Mouse (Mus musculus) neural tube, embryonic 13.5 days (tissue): ENCODE results near the gene Gtf2i. TPM values are rescaled to one million over a fixed set of nuclear protein-coding genes. Genes with fewer than 3 reads are reported as not detected.

Source experiments
- ATAC-seq: fragments of 200-750 bp; cut with Nextera tagmentation; 2 replicates; pipeline ENCODE4 v1.8.0; 2017; ENCODE audit warnings: low read depth, mild to moderate bottlenecking, moderate TSS enrichment, moderate library complexity
- H3K27ac ChIP-seq: fragments of 300-500 bp; sonication (generic); replicated peaks from 2 replicates; pipeline ENCODE4 v1.5.1; 2015; ENCODE audit warnings: moderate library complexity, mild to moderate bottlenecking, inconsistent platforms
- H3K27me3 ChIP-seq: fragments of 300-500 bp; sonication (generic); 2 replicates; pipeline ENCODE4 v1.6.1; 2015; ENCODE audit warnings: mild to moderate bottlenecking, inconsistent platforms
- H3K36me3 ChIP-seq: fragments of 300-500 bp; sonication (generic); 2 replicates; pipeline ENCODE4 v1.6.1; 2015; ENCODE audit warnings: mild to moderate bottlenecking, inconsistent platforms
- H3K4me1 ChIP-seq: fragments of 300-500 bp; sonication (generic); replicated peaks from 2 replicates; pipeline ENCODE4 v1.6.1; 2015; ENCODE audit warnings: inconsistent platforms
- H3K4me2 ChIP-seq: fragments of 300-500 bp; sonication (generic); 2 replicates; pipeline ENCODE4 v1.6.1; 2015; ENCODE audit warnings: inconsistent platforms, mild to moderate bottlenecking, moderate library complexity
- H3K4me3 ChIP-seq: fragments of 300-500 bp; sonication (generic); 2 replicates; pipeline ENCODE4 v1.5.1; 2015; ENCODE audit warnings: mild to moderate bottlenecking, inconsistent platforms
- H3K9ac ChIP-seq: fragments of 300-500 bp; sonication (generic); 2 replicates; pipeline ENCODE4 v1.6.1; 2015; ENCODE audit warnings: moderate library complexity, mild to moderate bottlenecking, inconsistent platforms
- H3K9me3 ChIP-seq: fragments of 300-500 bp; sonication (generic); 2 replicates; pipeline ENCODE4 v1.6.1; 2016; ENCODE audit warnings: inconsistent platforms
- whole genome bisulfite sequencing: fragments of 180-500 bp; shearing (Covaris S2); methylation state at CpG from one replicate; pipeline ENCODE4 v1.1.7; 2015; 5-methylcytosine and 5-hydroxymethylcytosine counted together
- polyA plus RNA-seq: library from polyadenylated mRNA; unstranded; fragments of >200 nt; fragmentation: Nextera tagmentation; extraction: Ambion mirVana; gene quantifications from 2 replicates; pipeline ENCODE4 v1.2.1, GENCODE M21; 2015

Gene Gtf2i
- polyA plus RNA-seq, 1 experiment from 2014 or later, result 188 TPM

GRCm38 (mm10) chr5:134316721-134317120 is 2.2 kb upstream of the Gtf2i start:
- Histone ChIP-seq H3K4me3 (no peak overlapping the region), H3K4me1 (peaks cover 33% of the 10 kb centered on the region), H3K9ac (no peak overlapping the region), H3K36me3 (no peaks in the 10 kb centered on the region), H3K4me2 (no peak overlapping the region; the same call in 1 of the 2 replicates), H3K27ac (peak overlapping the region; percentile 100; the same call in 1 of the 2 replicates), H3K27me3 (no peaks in the 10 kb centered on the region), H3K9me3 (no peaks in the 10 kb centered on the region)
- no peak for ATAC-seq
- 64% methylated on average over 7 of the region's 7 CpGs for WGBS

GRCm38 (mm10) chr5:134315623-134316350 is 1.2 kb upstream of the Gtf2i start:
- Histone ChIP-seq H3K4me1 (peaks cover 42% of the 10 kb centered on the region), H3K27me3 (no peaks in the 10 kb centered on the region), H3K4me2 (peak overlapping the region; percentile 68), H3K9ac (peak overlapping the region; percentile 74), H3K4me3 (peak overlapping the region; percentile 86), H3K9me3 (no peaks in the 10 kb centered on the region), H3K36me3 (peaks cover 8% of the 10 kb centered on the region), H3K27ac (peak overlapping the region; percentile 100)
- WGBS, result under 1% methylated on average over 25 of the region's 25 CpGs
- ATAC-seq, result no peak

- peaks cover 24% of the 10 kb centered on the region for H3K36me3 ChIP-seq
- H3K9me3 ChIP-seq, result no peaks in the 10 kb centered on the region
- peak overlapping the region; percentile 76 for H3K4me2 ChIP-seq
- H3K4me1 ChIP-seq, result peaks cover 50% of the 10 kb centered on the region
- peak overlapping the region; percentile 86 for H3K4me3 ChIP-seq
- peak; percentile 53 for ATAC-seq
- H3K9ac ChIP-seq, result peak overlapping the region; percentile 100
- under 1% methylated on average over 59 of the region's 64 CpGs for WGBS
- H3K27ac ChIP-seq, result peak overlapping the region; percentile 100
- H3K27me3 ChIP-seq, result no peaks in the 10 kb centered on the region
Measured at GRCm38 (mm10) chr5:134314068-134314674, 389 bp downstream of the Gtf2i start.

- under 1% methylated on average over 67 of the region's 68 CpGs for WGBS
- H3K9ac ChIP-seq, result peak overlapping the region; percentile 100
- peak overlapping the region; percentile 100 for H3K27ac ChIP-seq
- H3K9me3 ChIP-seq, result no peaks in the 10 kb centered on the region
- no peaks in the 10 kb centered on the region for H3K27me3 ChIP-seq
- H3K36me3 ChIP-seq, result peaks cover 28% of the 10 kb centered on the region
- ATAC-seq, result peak; percentile 76
- peak overlapping the region; percentile 86 for H3K4me3 ChIP-seq
- peak overlapping the region; percentile 76 for H3K4me2 ChIP-seq
- H3K4me1 ChIP-seq, result peaks cover 50% of the 10 kb centered on the region
Measured at GRCm38 (mm10) chr5:134313451-134314067, 1.0 kb downstream of the Gtf2i start.

GRCm38 (mm10) chr5:134312691-134313450 is 1.7 kb downstream of the Gtf2i start:
- no peaks in the 10 kb centered on the region for H3K27me3 ChIP-seq
- WGBS, result 3% methylated on average over 19 of the region's 19 CpGs
- peak overlapping the region; percentile 100 for H3K27ac ChIP-seq
- no peak for ATAC-seq
- peaks cover 35% of the 10 kb centered on the region for H3K36me3 ChIP-seq
- H3K4me3 ChIP-seq, result peak overlapping the region; percentile 86
- H3K9me3 ChIP-seq, result no peaks in the 10 kb centered on the region
- H3K4me2 ChIP-seq, result peak overlapping the region; percentile 76
- H3K9ac ChIP-seq, result peak overlapping the region; percentile 100
- peaks cover 50% of the 10 kb centered on the region for H3K4me1 ChIP-seq

- Histone ChIP-seq H3K36me3 (peaks cover 43% of the 10 kb centered on the region), H3K4me1 (peaks cover 55% of the 10 kb centered on the region), H3K4me3 (peak overlapping the region; percentile 86), H3K4me2 (peak overlapping the region; percentile 76), H3K9ac (peak overlapping the region; percentile 100), H3K27ac (no peak overlapping the region), H3K27me3 (no peaks in the 10 kb centered on the region), H3K9me3 (no peaks in the 10 kb centered on the region)
- 71% methylated on average over 6 of the region's 6 CpGs for whole genome bisulfite sequencing
- ATAC-seq, result no peak
Measured at GRCm38 (mm10) chr5:134311894-134312411, 2.6 kb downstream of the Gtf2i start.

GRCm38 (mm10) chr5:134310201-134310600 is 4.4 kb downstream of the Gtf2i start:
- Histone ChIP-seq H3K9me3 (no peaks in the 10 kb centered on the region), H3K9ac (no peak overlapping the region), H3K27ac (no peak overlapping the region), H3K36me3 (peaks cover 57% of the 10 kb centered on the region), H3K27me3 (no peaks in the 10 kb centered on the region), H3K4me2 (no peak overlapping the region), H3K4me1 (peaks cover 38% of the 10 kb centered on the region), H3K4me3 (no peak overlapping the region)
- no peak for ATAC-seq
- WGBS, result 94% methylated on average over 9 of the region's 9 CpGs

- no peaks in the 10 kb centered on the region for H3K9me3 ChIP-seq
Measured at GRCm38 (mm10) chr5:134309345-134309744, 5.2 kb downstream of the Gtf2i start.

GRCm38 (mm10) chr5:134304639-134305038 is 9.9 kb downstream of the Gtf2i start:
- Histone ChIP-seq H3K9me3 (no peaks in the 10 kb centered on the region), H3K27ac (peak overlapping the region; percentile 23; the same call in 1 of the 2 replicates), H3K36me3 (peaks cover 82% of the 10 kb centered on the region), H3K9ac (no peak overlapping the region), H3K4me2 (no peak overlapping the region), H3K4me1 (peaks cover 6% of the 10 kb centered on the region; the same call in 1 of the 2 replicates), H3K4me3 (no peak overlapping the region), H3K27me3 (no peaks in the 10 kb centered on the region)
- 84% methylated on average over 6 of the region's 6 CpGs for WGBS
- no peak for ATAC-seq

More at GRCm38 (mm10) chr5:134309345-134309744, 5.2 kb downstream of the Gtf2i start:
- H3K4me2 ChIP-seq, result no peak overlapping the region
- peaks cover 36% of the 10 kb centered on the region for H3K4me1 ChIP-seq
- no peaks in the 10 kb centered on the region for H3K27me3 ChIP-seq
- H3K36me3 ChIP-seq, result peaks cover 63% of the 10 kb centered on the region
- no peak overlapping the region for H3K9ac ChIP-seq
- ATAC-seq, result no peak
- WGBS, result 100% methylated on average over 1 of the region's 1 CpGs
- no peak overlapping the region for H3K4me3 ChIP-seq
- H3K27ac ChIP-seq, result no peak overlapping the region

GRCm38 (mm10) chr5:134295277-134296050 is 19.1 kb downstream of the Gtf2i start:
- Histone ChIP-seq H3K36me3 (peaks cover 74% of the 10 kb centered on the region), H3K4me3 (no peak overlapping the region), H3K27ac (no peak overlapping the region), H3K4me2 (no peak overlapping the region), H3K4me1 (no peaks in the 10 kb centered on the region), H3K27me3 (no peaks in the 10 kb centered on the region), H3K9ac (no peak overlapping the region), H3K9me3 (no peaks in the 10 kb centered on the region)
- no peak for ATAC-seq
- 91% methylated on average over 16 of the region's 16 CpGs for WGBS

- H3K36me3 ChIP-seq, result peaks cover 82% of the 10 kb centered on the region
- H3K4me2 ChIP-seq, result no peak overlapping the region
- ATAC-seq, result no peak
- no peak overlapping the region for H3K9ac ChIP-seq
- H3K27ac ChIP-seq, result no peak overlapping the region
- no peaks in the 10 kb centered on the region for H3K9me3 ChIP-seq
- H3K4me1 ChIP-seq, result no peaks in the 10 kb centered on the region
- H3K4me3 ChIP-seq, result no peak overlapping the region
- no peaks in the 10 kb centered on the region for H3K27me3 ChIP-seq
- 87% methylated on average over 7 of the region's 7 CpGs for WGBS
Measured at GRCm38 (mm10) chr5:134294606-134295005, 20.0 kb downstream of the Gtf2i start.
